Mouse (Mus musculus) G1E-ER4 (cell line): ENCODE measurements around the gene Gm10553. TPM values are rescaled to one million over a fixed set of nuclear protein-coding genes. Genes with fewer than 3 reads are reported as not detected.
"Not testable (repeated sequence)": the region's sequence is repeated elsewhere in the genome, so short reads cannot be mapped to it uniquely, and the experiment has no call there.

Source experiments
- GATA1 ChIP-seq: IDR thresholded peaks from one replicate; pipeline ENCODE4 v1.8.0; 2012; ENCODE audit warnings: low read length, inconsistent platforms
- polyA plus RNA-seq: library from polyadenylated mRNA; stranded (reverse); fragments of >175 nt; gene quantifications from 2 replicates; pipeline ENCODE4 v1.2.3, GENCODE M21; 2012

Gm10553 gene
- polyA plus RNA-seq, result not detected in 2 replicates

DNA sequence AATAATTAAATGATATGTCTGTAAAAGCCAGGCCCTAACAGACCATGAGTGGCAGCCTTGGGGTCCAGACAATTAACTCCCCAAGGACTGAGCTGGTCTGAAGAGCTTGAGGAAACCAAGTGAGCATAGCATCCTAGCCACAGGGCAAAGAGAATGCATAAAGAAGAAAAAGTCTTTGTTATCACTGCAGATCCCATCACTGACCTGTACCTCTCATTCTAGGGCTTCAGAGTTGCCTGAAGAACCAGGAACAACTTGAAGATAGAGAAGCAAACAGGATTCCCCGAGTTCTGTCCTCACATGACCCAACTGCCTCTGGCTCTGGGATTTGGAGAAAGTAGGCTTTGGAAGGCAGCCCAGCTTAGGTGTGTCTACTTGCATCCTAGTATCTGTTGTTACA is at the start of gene Gm10553:
Gm10553 (plus strand) TSS at position 301 of the 400 bp plus-strand sequence.
- not testable (repeated sequence) for TF ChIP-seq GATA1

GRCm38 (mm10) chr1:85109753-85110152 is 9.8 kb downstream of the Gm10553 start, which contains the start of gene A530032D15Rik:
A530032D15Rik (minus strand) TSS chr1:85109853.
- not testable (repeated sequence) for TF ChIP-seq GATA1

Other genes starting within 250 kb of the Gm10553 start
- not detected in 2 replicates for gene Slc16a14, start 165.0 kb upstream of the Gm10553 start, polyA plus RNA-seq
- gene A530032D15Rik, start 9.7 kb downstream of the Gm10553 start, polyA plus RNA-seq, result not detected in 2 replicates
- gene C130026I21Rik, start 170.4 kb downstream of the Gm10553 start, polyA plus RNA-seq, result not detected in 2 replicates